Mouse (Mus musculus) embryonic facial prominence, embryonic 12.5 days (tissue): ENCODE measurements around the gene Tmsb10. TPM values are rescaled to one million over a fixed set of nuclear protein-coding genes. Genes with fewer than 3 reads are reported as not detected.

ENCODE experiments used
- ATAC-seq: fragments of 200-750 bp; cut with Nextera tagmentation; 2 replicates; pipeline ENCODE4 v1.8.0; 2017; ENCODE audit not compliant: insufficient number of reproducible peaks, insufficient read depth, low FRiP score, low TSS enrichment
- H3K27ac ChIP-seq: fragments of 300-500 bp; sonication (generic); 2 replicates; pipeline ENCODE4 v1.5.1; 2016; ENCODE audit warnings: mild to moderate bottlenecking
- H3K27me3 ChIP-seq: fragments of 300-500 bp; sonication (generic); 2 replicates; pipeline ENCODE4 v1.6.1; 2016; ENCODE audit warnings: mild to moderate bottlenecking, moderate library complexity
- H3K36me3 ChIP-seq: fragments of 300-500 bp; sonication (generic); 2 replicates; pipeline ENCODE4 v1.6.1; 2016; ENCODE audit warnings: mild to moderate bottlenecking
- H3K4me1 ChIP-seq: fragments of 300-500 bp; sonication (generic); 2 replicates; pipeline ENCODE4 v1.6.1; 2016
- H3K4me2 ChIP-seq: fragments of 300-500 bp; sonication (generic); replicated peaks from 2 replicates; pipeline ENCODE4 v1.6.1; 2016; ENCODE audit warnings: mild to moderate bottlenecking, moderate library complexity
- H3K4me3 ChIP-seq: fragments of 300-500 bp; sonication (generic); 2 replicates; pipeline ENCODE4 v1.5.1; 2016; ENCODE audit warnings: mild to moderate bottlenecking
- H3K9ac ChIP-seq: fragments of 300-500 bp; sonication (generic); 2 replicates; pipeline ENCODE4 v1.6.1; 2016; ENCODE audit warnings: mild to moderate bottlenecking, moderate library complexity
- H3K9me3 ChIP-seq: fragments of 300-500 bp; sonication (generic); 2 replicates; pipeline ENCODE4 v1.6.1; 2016; ENCODE audit warnings: mild to moderate bottlenecking, moderate library complexity
- WGBS: fragments of 180-500 bp; shearing (Covaris S2); methylation state at CpG from one replicate; pipeline ENCODE4 v1.1.7; 2016; 5-methylcytosine and 5-hydroxymethylcytosine counted together
- polyA plus RNA-seq: library from polyadenylated mRNA; unstranded; fragments of >200 nt; fragmentation: Nextera tagmentation; extraction: Ambion mirVana; gene quantifications from 2 replicates; pipeline ENCODE4 v1.2.1, GENCODE M21; 2016

Tmsb10 gene
- polyA plus RNA-seq, 1 experiment from 2014 or later = 4,068 TPM

DNA sequence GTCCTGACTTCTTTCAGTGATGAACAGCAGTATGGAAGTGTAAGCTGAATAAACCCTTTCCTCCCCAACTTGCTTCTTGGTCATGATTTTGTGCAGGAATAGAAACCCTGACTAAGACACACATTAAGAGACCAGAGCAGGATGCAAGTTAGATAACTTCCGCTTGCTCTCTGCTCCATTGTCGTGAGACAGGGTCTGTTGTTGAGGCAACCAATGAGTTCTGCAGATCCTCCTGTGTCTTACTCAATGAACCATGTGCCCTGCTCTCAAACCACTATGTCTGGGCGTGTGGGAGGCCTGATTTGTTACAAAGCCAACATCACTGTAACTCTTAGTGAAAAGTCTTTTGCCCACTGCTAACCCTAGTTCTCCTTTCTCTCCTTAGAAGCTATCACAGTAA lies 12.5 kb upstream of the Tmsb10 start:
- no peaks in the 10 kb centered on the region for H3K36me3 ChIP-seq
- WGBS = 78% methylated on average over 3 of the region's 3 CpGs
- no peak overlapping the region for H3K4me3 ChIP-seq
- no peaks in the 10 kb centered on the region for H3K27me3 ChIP-seq
- no peak overlapping the region for H3K27ac ChIP-seq
- no peak overlapping the region for H3K4me2 ChIP-seq
- 0 out of 2 replicates have a peak, but pooled peaks cover 4% of the 10 kb centered on the region for H3K4me1 ChIP-seq
- no peaks in the 10 kb centered on the region for H3K9me3 ChIP-seq
- H3K9ac ChIP-seq = no peak overlapping the region
- ATAC-seq = no peak

DNA sequence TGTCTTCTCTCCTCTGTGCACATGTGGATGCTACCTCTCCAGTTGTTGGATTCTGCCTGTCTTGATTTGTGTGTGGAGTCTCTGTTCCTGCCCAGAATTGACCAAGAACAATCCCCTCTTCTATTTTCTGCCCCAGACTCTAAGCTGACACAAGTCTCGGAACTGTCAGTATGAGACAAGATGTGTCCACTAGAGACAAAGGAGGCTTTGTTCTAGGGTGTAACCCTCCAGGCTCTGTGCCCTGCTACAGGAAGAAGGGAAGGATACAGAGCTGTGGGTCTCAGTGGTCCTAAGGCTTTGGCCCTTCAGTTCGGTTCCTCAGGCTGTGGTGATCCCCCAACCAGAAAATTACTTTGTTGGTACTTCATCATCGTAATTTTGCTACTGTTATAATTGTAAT lies 11.2 kb upstream of the Tmsb10 start:
- Histone ChIP-seq H3K27ac (no peak overlapping the region), H3K27me3 (no peaks in the 10 kb centered on the region), H3K36me3 (no peaks in the 10 kb centered on the region), H3K4me3 (no peak overlapping the region), H3K4me2 (no peak overlapping the region), H3K9ac (no peak overlapping the region), H3K9me3 (no peaks in the 10 kb centered on the region), H3K4me1 (0 out of 2 replicates have a peak, but pooled peaks cover 4% of the 10 kb centered on the region)
- 43% methylated on average over 3 of the region's 3 CpGs for WGBS
- no peak for ATAC-seq

DNA sequence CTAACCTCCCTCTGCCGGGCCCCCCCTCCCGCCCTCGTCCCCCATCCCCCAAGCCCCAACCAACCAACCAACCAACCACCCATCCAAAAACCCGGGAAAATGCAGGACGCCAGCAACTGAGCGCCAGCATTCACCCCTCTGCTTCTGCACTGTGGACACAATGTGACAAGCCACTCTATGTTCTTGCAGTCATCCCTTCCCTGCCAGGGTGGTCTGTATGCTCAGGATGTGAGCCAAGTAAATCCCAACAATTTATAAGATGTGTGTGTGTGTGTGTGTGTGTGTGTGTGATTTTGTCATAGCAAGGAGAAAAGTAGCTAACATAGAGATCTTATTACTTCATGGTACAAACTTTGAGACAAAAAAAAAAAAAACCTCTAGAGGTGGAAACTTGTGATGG lies 6.7 kb upstream of the Tmsb10 start:
- H3K36me3 ChIP-seq = no peaks in the 10 kb centered on the region
- H3K4me2 ChIP-seq = no peak overlapping the region
- 88% methylated on average over 6 of the region's 6 CpGs for WGBS
- no peak for ATAC-seq
- 0 out of 2 replicates have a peak, but pooled peaks cover 5% of the 10 kb centered on the region for H3K4me1 ChIP-seq
- no peak overlapping the region for H3K4me3 ChIP-seq
- no peak overlapping the region for H3K27ac ChIP-seq
- no peaks in the 10 kb centered on the region for H3K9me3 ChIP-seq
- no peaks in the 10 kb centered on the region for H3K27me3 ChIP-seq
- H3K9ac ChIP-seq = no peak overlapping the region

DNA sequence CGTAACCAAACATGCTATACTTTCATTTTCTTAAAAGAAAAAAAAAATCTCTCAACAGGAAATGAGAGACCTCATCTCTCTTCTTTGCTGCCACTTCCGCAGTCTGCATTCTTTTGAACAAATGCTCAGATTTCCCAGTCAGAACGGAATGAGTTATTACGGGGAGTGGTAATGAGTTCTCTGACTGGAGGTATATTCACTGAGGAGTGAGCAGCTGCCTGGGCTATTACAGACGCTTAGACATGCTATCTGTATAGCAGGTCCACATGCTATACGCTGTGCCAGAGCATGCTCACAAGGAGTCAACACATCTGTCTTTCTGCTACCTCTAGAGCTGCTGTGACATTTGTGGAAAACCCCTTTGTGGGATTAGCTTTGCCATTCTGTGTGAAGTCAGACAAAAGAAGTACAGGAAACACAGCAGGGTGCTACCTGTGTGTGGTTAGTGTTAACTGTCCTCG lies 3.8 kb upstream of the Tmsb10 start:
- ATAC-seq = no peak
- Histone ChIP-seq H3K36me3 (no peaks in the 10 kb centered on the region), H3K9me3 (no peaks in the 10 kb centered on the region), H3K9ac (no peak overlapping the region), H3K27ac (no peak overlapping the region), H3K27me3 (no peaks in the 10 kb centered on the region), H3K4me3 (no peak overlapping the region), H3K4me2 (no peak overlapping the region), H3K4me1 (0 out of 2 replicates have a peak, but pooled peaks cover 10% of the 10 kb centered on the region)
- WGBS = 52% methylated on average over 7 of the region's 7 CpGs

DNA sequence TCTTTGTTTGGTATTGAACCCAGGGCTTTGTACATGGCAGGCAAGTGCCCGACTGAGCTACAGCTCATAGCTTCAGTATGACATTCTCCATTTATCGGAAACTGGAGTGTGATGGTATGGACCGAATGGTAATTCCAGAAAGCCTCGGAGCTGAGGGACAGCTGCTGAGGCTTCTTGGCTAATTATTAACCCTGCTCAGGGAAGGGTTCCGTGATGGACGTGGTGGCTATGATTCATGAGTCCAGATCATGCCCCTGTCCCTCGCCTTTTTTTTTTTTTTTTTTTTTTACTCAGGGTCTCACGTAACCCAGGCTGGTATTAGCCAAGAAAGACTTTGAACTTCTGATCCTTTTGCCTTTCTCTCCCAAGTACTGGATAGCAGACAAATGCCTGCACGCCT lies 3.1 kb upstream of the Tmsb10 start:
- Histone ChIP-seq H3K9ac (no peak overlapping the region), H3K4me3 (no peak overlapping the region), H3K27ac (no peak overlapping the region), H3K4me2 (no peak overlapping the region), H3K9me3 (no peaks in the 10 kb centered on the region), H3K27me3 (no peaks in the 10 kb centered on the region), H3K4me1 (peaks cover 11% of the 10 kb centered on the region), H3K36me3 (no peaks in the 10 kb centered on the region)
- WGBS = 83% methylated on average over 9 of the region's 9 CpGs
- no peak for ATAC-seq

DNA sequence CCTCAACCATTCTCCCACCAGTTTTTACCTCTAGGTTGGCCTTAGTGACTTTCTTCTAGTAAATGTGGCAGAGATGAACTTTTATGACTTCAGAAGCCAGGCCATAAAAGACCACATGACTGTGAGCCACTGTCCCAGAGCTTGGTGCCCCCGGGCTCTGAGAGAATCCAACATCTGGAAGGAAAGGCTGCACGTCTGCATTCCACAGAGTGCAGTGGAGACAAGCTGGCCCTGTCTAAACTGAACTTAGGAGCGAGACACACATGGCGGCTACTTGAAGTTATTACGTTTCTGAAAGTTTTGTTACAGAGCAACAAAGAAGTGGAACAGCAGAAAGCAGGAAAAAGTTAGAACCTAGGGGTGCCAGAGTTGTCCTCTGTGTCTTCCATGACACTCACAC lies 2.1 kb upstream of the Tmsb10 start:
- H3K27ac ChIP-seq = no peak overlapping the region
- ATAC-seq = no peak
- 37% methylated on average over 5 of the region's 5 CpGs for WGBS

DNA sequence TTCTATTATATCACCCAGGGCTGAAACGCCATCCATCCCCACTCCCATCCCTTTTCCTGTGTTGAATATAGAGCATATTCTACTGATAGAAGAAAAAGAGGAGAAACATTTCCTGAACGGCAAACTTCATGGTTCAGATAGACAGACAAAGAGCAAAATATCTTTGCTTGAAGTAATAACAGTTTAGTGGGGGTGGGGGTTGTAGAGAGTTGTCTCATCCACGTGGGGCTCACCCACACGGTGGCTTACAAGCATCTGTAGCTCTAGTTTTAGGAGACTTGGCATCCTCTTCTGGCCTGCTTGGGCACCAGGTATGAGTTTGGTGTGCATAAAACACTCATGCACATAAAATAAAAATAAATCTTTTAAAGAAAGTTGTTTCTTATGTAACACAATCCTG lies 627 bp upstream of the Tmsb10 start:
- Histone ChIP-seq H3K9ac (peak overlapping the region; percentile 99; the same call in 1 of the 2 replicates), H3K4me3 (peak overlapping the region; percentile 87), H3K27me3 (no peaks in the 10 kb centered on the region), H3K9me3 (no peaks in the 10 kb centered on the region), H3K27ac (peak overlapping the region; percentile 89; the same call in 1 of the 2 replicates), H3K36me3 (no peaks in the 10 kb centered on the region), H3K4me1 (peaks cover 23% of the 10 kb centered on the region), H3K4me2 (peak overlapping the region; percentile 60)
- 18% methylated on average over 4 of the region's 4 CpGs for WGBS
- ATAC-seq = no peak

More for the DNA sequence above, 2.1 kb upstream of the Tmsb10 start:
- H3K36me3 ChIP-seq = no peaks in the 10 kb centered on the region
- H3K9ac ChIP-seq = no peak overlapping the region
- H3K4me1 ChIP-seq = peaks cover 20% of the 10 kb centered on the region
- no peaks in the 10 kb centered on the region for H3K27me3 ChIP-seq
- no peak overlapping the region for H3K4me3 ChIP-seq
- H3K4me2 ChIP-seq = no peak overlapping the region
- H3K9me3 ChIP-seq = no peaks in the 10 kb centered on the region

DNA sequence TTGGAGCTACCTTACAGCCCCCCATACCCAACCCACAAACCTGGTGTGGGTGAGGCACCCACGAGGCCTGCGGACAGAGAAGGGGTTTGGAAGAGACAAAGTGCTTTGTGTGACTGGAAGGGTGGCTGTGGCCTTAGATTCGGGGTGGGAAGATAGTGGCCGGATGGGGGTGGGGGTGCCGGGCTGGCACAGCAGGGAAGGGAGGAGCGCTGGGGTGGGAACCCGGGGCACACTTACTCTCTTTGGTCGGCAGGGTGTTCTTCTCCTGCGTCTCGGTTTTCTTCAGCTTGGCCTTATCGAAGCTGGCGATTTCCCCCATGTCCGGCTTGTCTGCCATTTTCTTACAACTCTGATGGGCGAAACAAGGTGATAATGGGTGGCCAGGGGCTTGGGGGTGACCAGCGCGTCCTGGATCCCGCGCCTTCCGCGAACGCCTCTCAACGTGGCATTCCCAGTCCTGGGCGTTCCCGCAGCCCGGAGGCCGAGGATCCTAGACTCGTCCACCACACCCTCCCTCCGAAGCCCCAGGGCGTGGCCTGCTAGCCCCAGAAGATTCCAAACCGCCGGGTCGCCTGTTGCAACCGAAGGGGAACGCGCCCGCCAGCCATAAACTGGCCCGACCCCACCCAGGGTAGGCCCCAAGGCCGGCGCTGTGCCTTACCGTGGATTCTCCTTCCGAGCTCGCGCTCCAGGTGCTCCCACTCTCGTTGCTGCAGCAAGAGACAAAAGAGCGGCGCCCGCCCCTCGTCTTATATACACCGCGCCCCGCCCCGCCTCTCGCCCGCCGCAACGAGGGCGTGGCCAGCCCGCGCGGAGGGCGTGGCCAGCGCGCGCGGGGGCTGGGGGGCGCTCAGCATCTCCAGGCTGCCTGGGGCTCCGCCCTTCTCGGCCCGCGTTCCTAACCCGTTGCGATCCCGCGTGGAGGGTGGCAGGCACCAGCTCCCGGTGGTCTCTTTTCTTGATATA lies 589 bp downstream of the Tmsb10 start:
- H3K4me3 ChIP-seq = peak overlapping the region; percentile 87
- H3K27me3 ChIP-seq = no peaks in the 10 kb centered on the region
- H3K9ac ChIP-seq = peak overlapping the region; percentile 99
- peak overlapping the region; percentile 84 for H3K4me2 ChIP-seq
- WGBS = under 1% methylated on average over 74 of the region's 75 CpGs
- ATAC-seq = peak; percentile 84
- peak overlapping the region; percentile 89 for H3K27ac ChIP-seq
- H3K4me1 ChIP-seq = peaks cover 24% of the 10 kb centered on the region
- H3K9me3 ChIP-seq = no peaks in the 10 kb centered on the region
- H3K36me3 ChIP-seq = no peaks in the 10 kb centered on the region

DNA sequence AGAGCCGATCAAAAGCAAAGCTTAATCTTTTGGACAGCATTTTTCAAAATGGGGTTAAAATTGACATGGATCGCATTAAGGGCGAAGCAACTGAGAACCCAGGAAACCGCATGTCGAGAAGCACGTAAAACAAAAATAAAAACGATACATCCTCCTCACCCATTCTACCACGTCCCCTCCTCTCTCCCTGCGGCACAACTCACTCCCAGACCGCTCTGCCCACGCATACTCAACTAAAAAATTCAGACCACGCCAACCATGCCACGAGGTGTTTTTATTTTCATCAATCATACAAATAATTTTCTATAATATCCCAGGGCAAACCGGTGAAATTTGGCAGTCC lies 1.5 kb downstream of the Tmsb10 start:
- Histone ChIP-seq H3K27ac (peak overlapping the region; percentile 73), H3K4me1 (peaks cover 22% of the 10 kb centered on the region), H3K4me3 (peak overlapping the region; percentile 87), H3K9me3 (no peaks in the 10 kb centered on the region), H3K9ac (peak overlapping the region; percentile 99), H3K36me3 (no peaks in the 10 kb centered on the region), H3K27me3 (no peaks in the 10 kb centered on the region), H3K4me2 (peak overlapping the region; percentile 84)
- ATAC-seq = no peak
- WGBS = under 1% methylated on average over 14 of the region's 14 CpGs

DNA sequence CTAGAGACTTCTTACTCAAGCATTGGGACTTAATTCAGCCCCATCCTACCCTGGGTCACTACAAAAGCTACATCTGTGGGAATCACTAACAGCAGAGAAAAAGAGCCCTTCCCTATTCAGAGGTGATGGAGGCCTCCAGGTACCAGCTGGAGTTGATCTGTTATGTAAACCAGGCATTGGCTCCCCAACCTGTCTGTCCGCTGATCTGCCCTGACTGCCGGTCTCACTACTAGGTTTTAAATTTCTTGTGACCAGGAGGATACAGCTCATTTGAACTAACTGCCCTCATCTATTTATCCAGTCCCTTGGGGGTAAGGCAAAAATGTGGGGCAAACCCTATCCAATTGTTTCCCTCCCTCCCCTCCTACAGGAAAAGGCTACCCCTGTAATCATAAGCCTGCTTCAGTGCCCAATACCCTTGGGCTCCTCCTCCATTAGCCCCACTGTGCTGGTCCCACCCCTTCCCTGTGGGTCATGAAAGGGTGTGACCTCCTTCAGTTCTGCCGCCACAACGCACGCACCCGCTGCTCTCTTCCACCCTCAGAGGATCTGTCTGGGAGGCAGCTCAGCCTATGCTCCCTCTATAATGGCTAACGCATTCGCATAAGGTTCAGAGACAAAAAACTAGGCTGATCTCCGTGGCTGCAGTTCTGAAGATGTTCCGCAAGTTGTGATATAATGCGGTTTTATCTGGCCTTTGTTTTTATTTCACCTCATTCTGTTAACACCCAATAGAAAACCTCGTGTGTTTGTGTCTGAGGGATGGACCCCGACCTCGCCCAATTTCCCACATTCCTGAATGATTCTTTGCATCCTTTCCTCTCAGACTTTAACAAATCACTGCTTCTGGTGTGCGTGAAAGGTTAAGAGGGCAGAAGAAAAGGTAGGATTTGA lies 2.1 kb downstream of the Tmsb10 start:
- peaks cover 25% of the 10 kb centered on the region for H3K4me1 ChIP-seq
- WGBS = 2% methylated on average over 15 of the region's 15 CpGs
- no peaks in the 10 kb centered on the region for H3K36me3 ChIP-seq
- H3K27ac ChIP-seq = peak overlapping the region; percentile 73
- H3K4me2 ChIP-seq = peak overlapping the region; percentile 84
- peak overlapping the region; percentile 87 for H3K4me3 ChIP-seq
- no peaks in the 10 kb centered on the region for H3K27me3 ChIP-seq
- no peaks in the 10 kb centered on the region for H3K9me3 ChIP-seq
- peak overlapping the region; percentile 99 for H3K9ac ChIP-seq
- no peak for ATAC-seq

DNA sequence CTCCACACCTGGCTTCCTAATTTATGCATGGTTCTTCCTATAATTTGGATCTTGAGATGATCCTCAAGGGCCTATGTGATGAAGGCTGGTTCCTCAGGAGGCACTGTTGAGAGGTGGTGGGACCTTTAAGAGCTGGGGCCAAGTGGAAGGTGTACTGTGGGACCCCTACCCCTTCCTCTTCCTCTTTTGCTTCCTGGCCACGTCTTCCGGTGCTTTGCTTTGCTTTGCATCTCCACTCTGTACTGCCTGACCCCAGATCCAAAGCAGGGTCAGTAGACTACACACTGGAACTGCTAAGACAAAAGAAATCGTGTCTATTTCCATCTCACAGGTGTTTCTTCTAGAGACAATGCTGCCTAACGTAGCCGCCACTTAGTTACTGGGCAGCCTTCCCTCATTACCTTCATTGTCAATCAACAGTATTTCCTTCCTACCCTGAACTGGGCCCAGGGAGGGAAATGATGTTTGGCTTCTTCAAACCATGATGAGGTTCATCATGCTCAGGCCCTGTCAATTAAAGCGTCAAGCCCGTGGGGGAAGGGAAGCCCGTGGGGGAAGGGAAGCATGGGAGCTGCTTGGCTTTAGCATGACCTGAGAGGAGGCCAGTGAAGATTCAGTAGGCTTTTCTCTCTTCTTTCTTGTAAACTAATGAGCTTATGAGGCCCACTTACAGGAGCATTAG lies 2.9 kb downstream of the Tmsb10 start:
- Histone ChIP-seq H3K9me3 (no peaks in the 10 kb centered on the region), H3K36me3 (no peaks in the 10 kb centered on the region), H3K27ac (peak overlapping the region; percentile 73; the same call in 1 of the 2 replicates), H3K4me3 (peak overlapping the region; percentile 87), H3K27me3 (no peaks in the 10 kb centered on the region), H3K9ac (no peak overlapping the region), H3K4me2 (peak overlapping the region; percentile 84), H3K4me1 (peaks cover 25% of the 10 kb centered on the region)
- 43% methylated on average over 8 of the region's 8 CpGs for WGBS
- no peak for ATAC-seq
